Mouse (Mus musculus) erythroblast, embryonic 14.5 days (primary cell): ENCODE results near the gene Nhlrc1.

Experiments
- GATA1 ChIP-seq: IDR thresholded peaks from 2 replicates; pipeline ENCODE4 v1.6.1; 2012; ENCODE audit warnings: low read length, inconsistent platforms, mixed read lengths
- TAL1 ChIP-seq: IDR thresholded peaks from 3 replicates; pipeline ENCODE4 v1.6.1; 2012; ENCODE audit warnings: low read length, inconsistent platforms, mixed read lengths

DNA sequence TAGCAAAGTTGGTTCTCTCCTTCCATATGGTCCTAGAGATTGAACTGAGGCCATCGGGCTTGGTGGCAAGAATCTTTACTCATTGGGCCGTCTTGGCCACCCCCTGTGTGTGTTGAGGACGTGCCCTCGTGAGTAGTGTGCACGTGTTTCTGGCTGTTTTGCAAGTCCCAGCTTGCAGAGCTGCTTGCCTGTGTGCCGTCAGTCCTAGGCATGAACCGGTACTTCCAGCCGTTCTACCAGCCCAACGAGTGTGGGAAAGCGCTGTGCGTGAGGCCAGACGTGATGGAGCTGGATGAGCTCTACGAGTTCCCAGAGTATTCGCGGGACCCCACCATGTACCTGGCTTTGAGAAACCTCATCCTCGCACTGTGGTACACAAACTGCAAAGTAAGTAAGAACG, 48.1 kb upstream of the Nhlrc1 start:
- TF ChIP-seq TAL1 = no peak
- no peak for TF ChIP-seq GATA1
